Mouse (Mus musculus) left cerebral cortex, adult 2 months (tissue): Measurements from ENCODE around the gene D630045J12Rik. TPM values are rescaled to one million over a fixed set of nuclear protein-coding genes. Genes with fewer than 3 reads are reported as not detected.
A peak's percentile ranks its signal among the peaks of the same experiment; 100 is the strongest.

Experiments used
- DNase-seq, 2 experiments: peaks; one replicate each; pipeline ENCODE4 v3.0.0; 2021 to 2022; ENCODE audit warnings: low spot score in 2 of 2, mixed read lengths in 1 of 2; ENCODE audit errors: extremely low spot score in 1 of 2
- H3K27ac ChIP-seq: fragments of 200-600 bp; 2 replicates; pipeline ENCODE4 v1.8.1; 2022
- H3K4me3 ChIP-seq: fragments of 200-600 bp; 2 replicates; pipeline ENCODE4 v1.8.1; 2022
- CTCF ChIP-seq: fragments of 200-600 bp; IDR thresholded peaks from 2 replicates; pipeline ENCODE4 v1.8.1; 2022; ENCODE audit warnings: antibody characterized with exemption, mild to moderate bottlenecking, moderate library complexity
- intact Hi-C: fragments of 180-260 bp; cut with DNase I; formaldehyde crosslinking; loops from one replicate; pipeline ENCODE4 v1.15.1; 2025
- total RNA-seq, 2 experiments: library from RNA; stranded (reverse); gene quantifications; 2 replicates each; pipeline ENCODE4 v1.2.3; 2021

D630045J12Rik gene
- total RNA-seq, 2 experiments from 2014 or later = 46.0 to 49.9 TPM

DNA sequence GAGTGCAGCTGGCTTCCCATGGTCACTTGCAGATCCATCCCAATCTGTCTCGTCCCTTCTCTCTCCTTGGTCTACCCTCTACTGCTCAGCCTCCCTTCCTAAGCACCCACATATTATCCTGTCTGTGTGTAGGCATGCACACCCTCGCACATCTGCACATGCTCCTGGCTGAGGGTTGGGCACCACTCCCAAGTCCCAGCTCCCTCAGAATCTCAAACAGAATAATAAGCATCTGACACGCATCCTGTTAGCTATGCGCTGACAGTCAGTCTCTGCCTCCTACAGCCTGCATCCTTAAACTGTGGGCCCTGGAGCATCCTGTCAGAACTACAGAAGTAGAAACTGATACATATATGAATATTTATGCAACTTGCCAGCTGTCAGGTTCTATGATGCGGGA, 13.2 kb downstream of the D630045J12Rik start:
- peak in 1 of 2 experiments; percentile 60 for DNase-seq
- intact Hi-C loops = loop anchor here (1.0 to 5.0 kb wide), 2 partner anchors 23 to 43 kb away; no protein-coding TSS in a partner anchor
- Histone ChIP-seq H3K27ac (peak overlapping the region; percentile 72), H3K4me3 (no peak overlapping the region)
- no peak for TF ChIP-seq CTCF

- intact Hi-C loops = no loop called here
- Histone ChIP-seq H3K4me3 (no peak overlapping the region), H3K27ac (no peak overlapping the region)
- DNase-seq = no peak
- no peak for TF ChIP-seq CTCF
These were observed 15.4 kb downstream of the D630045J12Rik start for GRCm38 (mm10) chr6:38238382-38238781.

GRCm38 (mm10) chr6:38235991-38236658, 17.7 kb downstream of the D630045J12Rik start:
- no peak for TF ChIP-seq CTCF
- DNase-seq = no peak
- Histone ChIP-seq H3K27ac (no peak overlapping the region), H3K4me3 (no peak overlapping the region)
- intact Hi-C loops = no loop called here

DNA sequence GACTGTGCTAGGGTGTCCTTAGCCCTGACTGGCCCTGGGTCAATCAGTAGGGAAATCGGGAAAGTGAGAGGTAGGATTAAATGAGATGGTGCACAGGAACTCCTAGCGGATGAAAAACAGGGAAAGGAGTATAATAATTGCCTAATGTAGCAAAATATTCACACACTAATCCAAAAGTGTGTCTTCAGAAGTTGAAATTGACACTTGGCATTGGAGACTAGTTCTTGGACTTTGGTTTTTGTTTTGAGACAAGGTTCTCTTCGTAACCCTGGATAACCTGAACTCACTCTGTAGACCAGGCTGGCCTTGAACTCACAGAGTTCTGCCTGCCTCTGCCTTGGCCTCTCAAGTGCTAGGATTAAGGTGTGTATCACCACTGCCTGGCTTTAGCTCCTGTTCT, 20.0 kb downstream of the D630045J12Rik start:
- no peak for TF ChIP-seq CTCF
- DNase-seq = no peak
- no peak overlapping the region for H3K27ac ChIP-seq
- H3K4me3 ChIP-seq = no peak overlapping the region
- intact Hi-C loops = no loop called here

- no peak for DNase-seq
- H3K4me3 ChIP-seq = no peak overlapping the region
- TF ChIP-seq CTCF = no peak
- intact Hi-C loops = no loop called here
- H3K27ac ChIP-seq = no peak overlapping the region
These were observed 20.9 kb downstream of the D630045J12Rik start for GRCm38 (mm10) chr6:38232917-38233316.

DNA sequence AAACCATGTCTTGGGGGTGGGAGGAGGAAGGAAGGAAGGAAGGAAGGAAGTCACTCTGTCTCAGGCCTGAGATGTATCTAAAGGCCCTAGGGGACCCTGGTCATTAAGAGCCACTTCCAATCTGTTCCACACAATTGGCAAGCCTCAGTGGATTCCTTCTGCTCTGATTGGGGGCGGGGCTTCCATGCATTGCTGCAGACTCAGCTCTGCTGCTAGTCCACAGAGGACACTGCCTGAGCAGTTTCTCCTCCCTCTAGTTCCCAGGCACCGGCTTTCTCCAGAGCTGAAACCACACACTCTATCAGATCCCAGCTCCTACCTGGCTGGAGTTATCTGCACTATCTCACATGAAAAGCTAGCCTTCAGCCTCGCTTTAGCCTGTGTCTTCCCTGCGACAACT, 21.8 kb downstream of the D630045J12Rik start:
- Histone ChIP-seq H3K27ac (no peak overlapping the region), H3K4me3 (no peak overlapping the region)
- no peak for TF ChIP-seq CTCF
- no peak for DNase-seq
- intact Hi-C loops = no loop called here

- TF ChIP-seq CTCF = no peak
- no peak overlapping the region for H3K4me3 ChIP-seq
- intact Hi-C loops = no loop called here
- DNase-seq = no peak
- H3K27ac ChIP-seq = no peak overlapping the region
These were observed 29.7 kb downstream of the D630045J12Rik start for GRCm38 (mm10) chr6:38224079-38224478.

GRCm38 (mm10) chr6:38219261-38219660, 34.5 kb downstream of the D630045J12Rik start:
- intact Hi-C loops = no loop called here
- Histone ChIP-seq H3K4me3 (no peak overlapping the region), H3K27ac (no peak overlapping the region)
- TF ChIP-seq CTCF = no peak
- DNase-seq = no peak

DNA sequence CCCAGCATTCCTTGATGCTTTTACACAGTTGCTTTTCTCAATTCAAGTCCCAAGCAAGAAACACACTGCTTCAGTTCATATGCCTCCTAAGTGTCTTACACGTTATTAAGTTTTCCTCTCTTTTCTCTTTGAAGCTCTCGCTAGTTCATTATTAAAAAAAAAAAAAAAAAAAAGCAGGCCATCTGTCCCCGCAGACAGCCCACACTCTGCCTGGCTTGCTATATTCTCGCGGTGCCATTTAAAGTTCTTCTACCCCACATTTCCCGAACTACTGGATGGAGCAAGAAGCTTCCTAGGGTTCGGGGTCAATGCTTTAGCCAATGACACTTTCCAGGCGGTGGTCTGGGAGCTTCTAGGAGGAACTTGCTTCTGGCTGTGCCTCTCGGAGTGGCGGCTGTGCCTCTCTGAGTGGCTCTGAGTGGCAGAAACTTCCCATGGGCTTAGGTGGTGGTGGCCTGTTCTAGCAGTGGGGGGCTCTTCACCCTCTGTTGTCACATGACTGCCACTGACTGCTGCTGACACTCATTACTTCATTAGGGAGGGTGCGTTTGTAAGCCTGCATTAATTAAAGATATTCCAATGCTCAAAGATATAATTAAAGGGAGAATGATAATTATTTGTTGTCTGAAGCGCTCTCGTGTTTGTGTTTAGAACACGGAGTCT, 38.2 kb downstream of the D630045J12Rik start:
- Histone ChIP-seq H3K4me3 (no peak overlapping the region), H3K27ac (no peak overlapping the region)
- TF ChIP-seq CTCF = no peak
- intact Hi-C loops = no loop called here
- no peak for DNase-seq

- intact Hi-C loops = no loop called here
- no peak overlapping the region for H3K4me3 ChIP-seq
These were observed 46.2 kb downstream of the D630045J12Rik start for GRCm38 (mm10) chr6:38207621-38208020.

DNA sequence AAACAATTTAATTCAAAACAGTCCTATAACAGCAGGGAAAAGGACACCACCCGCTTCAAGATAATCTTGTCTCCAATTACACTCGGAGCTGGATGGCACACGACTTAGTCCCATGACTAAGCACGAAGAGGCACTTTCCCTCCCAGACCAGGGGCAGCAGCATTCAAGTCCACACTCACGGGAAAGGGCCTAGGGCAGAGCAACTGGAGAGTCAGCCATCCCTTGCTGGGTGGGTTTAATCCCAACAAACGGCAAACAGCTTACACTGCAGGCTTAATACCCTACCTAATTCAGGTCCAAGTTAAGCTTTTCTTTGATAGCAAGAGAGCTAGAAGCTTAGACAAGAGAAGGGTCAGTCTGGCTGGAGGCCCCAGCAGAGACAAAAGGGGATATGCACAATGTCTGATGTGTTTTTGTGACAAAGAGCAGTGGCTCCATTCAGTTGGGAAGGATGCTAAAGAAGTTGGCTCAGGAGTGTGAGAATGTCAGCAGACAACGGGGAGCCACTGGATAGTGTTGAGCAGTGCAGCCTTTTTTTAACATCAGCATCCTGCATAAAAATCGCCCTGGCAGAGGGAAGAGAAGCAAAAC, 46.8 kb downstream of the D630045J12Rik start:
- intact Hi-C loops = no loop called here
- TF ChIP-seq CTCF = no peak
- Histone ChIP-seq H3K4me3 (no peak overlapping the region), H3K27ac (peak overlapping the region; percentile 32; the same call in 1 of the 2 replicates)
- DNase-seq = no peak

More at GRCm38 (mm10) chr6:38207621-38208020, 46.2 kb downstream of the D630045J12Rik start:
- DNase-seq = no peak
- H3K27ac ChIP-seq = peak overlapping the region; percentile 6; the same call in 1 of the 2 replicates
- no peak for TF ChIP-seq CTCF

- Histone ChIP-seq H3K4me3 (no peak overlapping the region), H3K27ac (no peak overlapping the region)
- TF ChIP-seq CTCF = no peak
- intact Hi-C loops = no loop called here
- no peak for DNase-seq
These were observed 48.4 kb downstream of the D630045J12Rik start for GRCm38 (mm10) chr6:38205375-38205774.
